Mouse (Mus musculus) hindbrain, embryonic 11.5 days (tissue): Measurements from ENCODE around the gene Acox2. TPM values are rescaled to one million over a fixed set of nuclear protein-coding genes. Genes with fewer than 3 reads are reported as not detected.

ENCODE experiments used
- polyA plus RNA-seq: library from polyadenylated mRNA; unstranded; fragments of >200 nt; fragmentation: Nextera tagmentation; extraction: Ambion mirVana; gene quantifications from 2 replicates; pipeline ENCODE4 v1.2.1, GENCODE M21; 2014

Gene Acox2
- polyA plus RNA-seq, 1 experiment from 2014 or later, result 0.29 TPM

Other genes starting within 250 kb of the Acox2 start
- 56.9 and 61.0 TPM in 2 replicates for gene Rpp14, start 179.0 kb downstream of the Acox2 start, polyA plus RNA-seq
- 32.4 and 36.4 TPM in 2 replicates for gene Pxk, start 161.1 kb downstream of the Acox2 start, polyA plus RNA-seq
- gene Pdhb, start 86.3 kb downstream of the Acox2 start, polyA plus RNA-seq, result 228 and 233 TPM in 2 replicates
- 8.2 and 11.2 TPM in 2 replicates for gene Kctd6, start 45.2 kb downstream of the Acox2 start, polyA plus RNA-seq
- 0.27 and 0.46 TPM in 2 replicates for gene Fam107a, start 58.7 kb upstream of the Acox2 start, polyA plus RNA-seq
- 0.14 TPM in 1 of 2 replicates, not detected in the other for gene Oit1, start 119.4 kb upstream of the Acox2 start, polyA plus RNA-seq